Mouse (Mus musculus): ENCODE results near the gene Ncor2. TPM values are rescaled to one million over a fixed set of nuclear protein-coding genes. Genes with fewer than 3 reads are reported as not detected.

Ncor2 gene
- polyA plus RNA-seq, 1 experiment from 2014 or later: 23.3 TPM

- H3K4me3 ChIP-seq (ENCODE audit: low read length): no peak overlapping the region
- H3K9ac ChIP-seq (ENCODE audit: low read depth, low read length): no peak overlapping the region
- 89% methylated on average over 9 of the region's 9 CpGs for WGBS
- H3K4me1 ChIP-seq (ENCODE audit: control insufficient read depth, insufficient read depth, low read depth, low read length): peaks cover 4% of the 10 kb centered on the region; the same call in 1 of the 2 replicates
- no peaks in the 10 kb centered on the region for H3K9me3 ChIP-seq (ENCODE audit: control insufficient read depth, low read length)
- H3K27ac ChIP-seq (ENCODE audit: low read depth, low read length): no peak overlapping the region; the same call in 1 of the 2 replicates
- no peaks in the 10 kb centered on the region for H3K27me3 ChIP-seq (replicated peaks; ENCODE audit: control insufficient read depth, insufficient read depth, low read length)
- ATAC-seq: no peak
- H3K36me3 ChIP-seq (ENCODE audit: control insufficient read depth, insufficient read depth, low read length): peaks cover 34% of the 10 kb centered on the region
- H3K4me2 ChIP-seq (ENCODE audit: low read length): no peak overlapping the region
Measured at GRCm38 (mm10) chr5:125015576-125015975, 163.4 kb downstream of the Ncor2 start.

DNA sequence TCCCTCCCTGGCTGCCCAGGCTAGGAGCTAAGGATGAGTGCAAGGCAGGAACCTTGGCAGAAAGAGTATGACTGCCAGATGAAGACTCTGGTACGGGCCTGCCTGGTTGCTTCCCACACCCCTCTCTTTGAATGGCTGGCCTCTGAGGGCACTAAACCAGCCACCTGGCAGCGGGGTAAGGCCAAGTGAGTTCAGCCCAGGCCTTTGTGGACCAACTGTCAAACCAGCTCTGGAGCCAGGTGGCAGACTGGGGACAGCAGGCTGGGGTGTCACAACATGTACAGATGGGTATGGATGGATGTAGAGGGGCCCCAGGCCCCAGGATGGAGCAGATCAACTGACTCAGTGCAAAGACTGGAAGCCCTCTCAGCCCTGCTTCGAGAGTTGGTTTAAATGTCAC is 164.0 kb downstream of the Ncor2 start:
- Histone ChIP-seq H3K4me2 (ENCODE audit: low read length) (no peak overlapping the region), H3K27me3 (replicated peaks; ENCODE audit: control insufficient read depth, insufficient read depth, low read length) (no peaks in the 10 kb centered on the region), H3K27ac (ENCODE audit: low read depth, low read length) (no peak overlapping the region; the same call in 1 of the 2 replicates), H3K9me3 (ENCODE audit: control insufficient read depth, low read length) (no peaks in the 10 kb centered on the region), H3K36me3 (ENCODE audit: control insufficient read depth, insufficient read depth, low read length) (peaks cover 34% of the 10 kb centered on the region), H3K4me1 (ENCODE audit: control insufficient read depth, insufficient read depth, low read depth, low read length) (peaks cover 4% of the 10 kb centered on the region; the same call in 1 of the 2 replicates), H3K4me3 (ENCODE audit: low read length) (no peak overlapping the region), H3K9ac (ENCODE audit: low read depth, low read length) (no peak overlapping the region)
- ATAC-seq: no peak
- 77% methylated on average over 3 of the region's 3 CpGs for WGBS

GRCm38 (mm10) chr5:125014497-125014896 is 164.5 kb downstream of the Ncor2 start:
- Histone ChIP-seq H3K9ac (ENCODE audit: low read depth, low read length) (no peak overlapping the region), H3K4me1 (ENCODE audit: control insufficient read depth, insufficient read depth, low read depth, low read length) (peaks cover 4% of the 10 kb centered on the region; the same call in 1 of the 2 replicates), H3K27me3 (replicated peaks; ENCODE audit: control insufficient read depth, insufficient read depth, low read length) (no peaks in the 10 kb centered on the region), H3K4me3 (ENCODE audit: low read length) (no peak overlapping the region), H3K4me2 (ENCODE audit: low read length) (no peak overlapping the region), H3K9me3 (ENCODE audit: control insufficient read depth, low read length) (no peaks in the 10 kb centered on the region), H3K36me3 (ENCODE audit: control insufficient read depth, insufficient read depth, low read length) (peaks cover 34% of the 10 kb centered on the region), H3K27ac (ENCODE audit: low read depth, low read length) (no peak overlapping the region)
- WGBS: 56% methylated on average over 7 of the region's 7 CpGs
- no peak for ATAC-seq

GRCm38 (mm10) chr5:125011628-125012027 is 167.4 kb downstream of the Ncor2 start:
- Histone ChIP-seq H3K4me2 (ENCODE audit: low read length) (no peak overlapping the region), H3K9ac (ENCODE audit: low read depth, low read length) (no peak overlapping the region), H3K4me3 (ENCODE audit: low read length) (no peak overlapping the region), H3K27me3 (replicated peaks; ENCODE audit: control insufficient read depth, insufficient read depth, low read length) (no peaks in the 10 kb centered on the region), H3K27ac (ENCODE audit: low read depth, low read length) (no peak overlapping the region; the same call in 1 of the 2 replicates), H3K4me1 (ENCODE audit: control insufficient read depth, insufficient read depth, low read depth, low read length) (peaks cover 2% of the 10 kb centered on the region; the same call in 1 of the 2 replicates), H3K36me3 (ENCODE audit: control insufficient read depth, insufficient read depth, low read length) (peaks cover 8% of the 10 kb centered on the region; the same call in 1 of the 2 replicates), H3K9me3 (ENCODE audit: control insufficient read depth, low read length) (no peaks in the 10 kb centered on the region)
- ATAC-seq: no peak
- WGBS: 93% methylated on average over 8 of the region's 8 CpGs

- 90% methylated on average over 24 of the region's 24 CpGs for WGBS
- H3K4me1 ChIP-seq (ENCODE audit: control insufficient read depth, insufficient read depth, low read depth, low read length): peaks cover 7% of the 10 kb centered on the region; the same call in 1 of the 2 replicates
- no peak for ATAC-seq
- H3K27ac ChIP-seq (ENCODE audit: low read depth, low read length): no peak overlapping the region; the same call in 1 of the 2 replicates
- no peaks in the 10 kb centered on the region for H3K9me3 ChIP-seq (ENCODE audit: control insufficient read depth, low read length)
- H3K36me3 ChIP-seq (ENCODE audit: control insufficient read depth, insufficient read depth, low read length): peaks cover 7% of the 10 kb centered on the region; the same call in 1 of the 2 replicates
- no peaks in the 10 kb centered on the region for H3K27me3 ChIP-seq (replicated peaks; ENCODE audit: control insufficient read depth, insufficient read depth, low read length)
- H3K4me2 ChIP-seq (ENCODE audit: low read length): no peak overlapping the region
- no peak overlapping the region for H3K4me3 ChIP-seq (ENCODE audit: low read length)
- no peak overlapping the region for H3K9ac ChIP-seq (ENCODE audit: low read depth, low read length)
Measured at GRCm38 (mm10) chr5:125011166-125011565, 167.9 kb downstream of the Ncor2 start.

DNA sequence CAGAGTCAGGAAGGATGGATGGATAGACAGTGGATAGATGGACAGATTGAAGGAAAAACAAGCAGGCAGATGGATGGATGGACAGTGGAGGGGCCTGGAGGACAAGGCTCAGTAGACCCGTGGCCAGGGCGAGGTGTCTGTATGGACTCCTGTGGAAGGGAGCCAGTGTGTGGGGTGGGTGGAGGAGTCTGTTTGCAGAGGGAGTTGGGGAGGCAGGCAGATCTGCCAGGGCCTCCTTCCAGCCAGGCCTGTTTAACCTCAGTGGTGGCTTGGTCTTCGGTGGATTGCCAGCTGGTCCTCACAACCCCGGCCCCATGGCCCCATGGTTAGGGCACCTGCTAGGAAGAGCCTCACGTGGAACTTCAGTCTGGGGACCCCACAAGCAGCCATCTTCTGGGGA is 172.1 kb downstream of the Ncor2 start:
- Histone ChIP-seq H3K4me2 (ENCODE audit: low read length) (no peak overlapping the region), H3K9me3 (ENCODE audit: control insufficient read depth, low read length) (no peaks in the 10 kb centered on the region), H3K4me3 (ENCODE audit: low read length) (no peak overlapping the region), H3K27me3 (replicated peaks; ENCODE audit: control insufficient read depth, insufficient read depth, low read length) (peaks cover 4% of the 10 kb centered on the region; the same call in 1 of the 2 replicates), H3K36me3 (ENCODE audit: control insufficient read depth, insufficient read depth, low read length) (0 out of 2 replicates have a peak, but pooled peaks cover 4% of the 10 kb centered on the region), H3K9ac (ENCODE audit: low read depth, low read length) (no peak overlapping the region), H3K4me1 (ENCODE audit: control insufficient read depth, insufficient read depth, low read depth, low read length) (peaks cover 24% of the 10 kb centered on the region), H3K27ac (ENCODE audit: low read depth, low read length) (no peak overlapping the region)
- no peak for ATAC-seq
- WGBS: 64% methylated on average over 5 of the region's 5 CpGs

DNA sequence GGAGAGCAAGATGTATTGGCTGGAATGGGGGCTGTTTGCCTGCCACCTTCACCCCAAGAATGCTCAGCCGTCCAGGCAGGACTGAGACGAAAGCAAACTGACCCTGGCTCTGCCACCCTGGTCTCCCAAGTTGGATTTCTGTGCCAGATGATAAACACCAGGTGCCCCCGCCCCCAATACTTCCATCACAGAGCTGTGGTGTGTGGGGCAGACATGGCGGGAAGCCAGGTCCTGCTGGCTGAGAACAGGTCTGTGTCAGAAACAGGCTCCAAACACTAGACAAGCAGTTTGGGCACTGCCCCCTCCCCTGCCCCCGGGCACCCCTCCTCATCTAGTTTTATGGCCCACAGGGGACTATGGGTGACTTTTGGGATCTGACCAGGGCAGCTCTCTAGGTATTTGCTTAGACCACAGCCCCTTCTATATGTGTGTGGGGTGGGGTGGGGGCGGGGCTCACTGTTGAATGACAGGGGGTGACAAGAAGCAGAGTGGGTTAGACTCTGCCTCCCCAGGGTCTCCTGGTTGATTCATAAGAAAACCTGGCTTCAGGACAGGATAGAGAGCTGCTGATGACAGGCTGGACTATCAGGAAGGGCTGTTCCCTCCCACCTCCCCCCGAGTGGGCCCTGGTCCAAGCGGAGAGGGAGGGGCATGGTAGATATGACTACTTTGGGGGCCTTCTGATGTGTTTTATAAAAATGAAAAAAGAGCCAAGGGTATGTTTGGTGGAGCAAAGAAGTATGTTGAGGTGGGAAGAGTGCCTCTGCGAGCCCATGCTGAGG is 173.0 kb downstream of the Ncor2 start:
- 0 out of 2 replicates have a peak, but pooled peaks cover under 1% of the 10 kb centered on the region for H3K36me3 ChIP-seq (ENCODE audit: control insufficient read depth, insufficient read depth, low read length)
- no peak overlapping the region for H3K4me3 ChIP-seq (ENCODE audit: low read length)
- H3K27ac ChIP-seq (ENCODE audit: low read depth, low read length): no peak overlapping the region
- ATAC-seq: no peak
- H3K27me3 ChIP-seq (replicated peaks; ENCODE audit: control insufficient read depth, insufficient read depth, low read length): peaks cover 4% of the 10 kb centered on the region; the same call in 1 of the 2 replicates
- no peak overlapping the region for H3K4me2 ChIP-seq (ENCODE audit: low read length)
- WGBS: 59% methylated on average over 9 of the region's 9 CpGs
- H3K4me1 ChIP-seq (ENCODE audit: control insufficient read depth, insufficient read depth, low read depth, low read length): peaks cover 24% of the 10 kb centered on the region
- H3K9ac ChIP-seq (ENCODE audit: low read depth, low read length): no peak overlapping the region
- no peaks in the 10 kb centered on the region for H3K9me3 ChIP-seq (ENCODE audit: control insufficient read depth, low read length)

DNA sequence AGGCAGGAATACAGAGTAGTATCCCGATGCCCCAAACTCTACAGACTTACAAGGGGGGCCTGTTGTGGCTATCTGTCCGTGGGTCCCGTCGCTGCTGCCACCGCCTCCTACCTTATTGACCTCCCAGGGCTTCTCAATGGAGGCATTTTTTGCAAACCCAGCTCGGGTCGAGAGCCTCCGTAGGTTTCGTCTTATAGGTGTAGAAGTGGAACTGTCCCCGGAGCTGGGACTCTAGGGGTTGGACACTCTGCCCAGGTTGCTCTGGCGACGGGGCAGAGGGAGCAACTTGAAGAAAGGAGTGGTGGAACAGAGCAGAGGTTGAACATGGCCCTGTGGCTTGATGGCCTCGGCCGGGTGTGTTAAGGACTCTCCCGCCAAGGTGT is 175.2 kb downstream of the Ncor2 start:
- 14% methylated on average over 15 of the region's 15 CpGs for WGBS
- no peaks in the 10 kb centered on the region for H3K9me3 ChIP-seq (ENCODE audit: control insufficient read depth, low read length)
- peak overlapping the region; percentile 62; the same call in 1 of the 2 replicates for H3K9ac ChIP-seq (ENCODE audit: low read depth, low read length)
- H3K4me1 ChIP-seq (ENCODE audit: control insufficient read depth, insufficient read depth, low read depth, low read length): peaks cover 24% of the 10 kb centered on the region
- no peak for ATAC-seq
- H3K27me3 ChIP-seq (replicated peaks; ENCODE audit: control insufficient read depth, insufficient read depth, low read length): peaks cover 4% of the 10 kb centered on the region; the same call in 1 of the 2 replicates
- peak overlapping the region; percentile 39 for H3K4me3 ChIP-seq (ENCODE audit: low read length)
- H3K36me3 ChIP-seq (ENCODE audit: control insufficient read depth, insufficient read depth, low read length): no peaks in the 10 kb centered on the region
- peak overlapping the region; percentile 64 for H3K4me2 ChIP-seq (ENCODE audit: low read length)
- H3K27ac ChIP-seq (ENCODE audit: low read depth, low read length): no peak overlapping the region

Measured in hindbrain, embryonic 16.5 days (tissue).